Mouse (Mus musculus) ovary, postnatal 36 days (tissue): ENCODE measurements around the gene Gm5773.
"Not testable (repeated sequence)": the region's sequence is repeated elsewhere in the genome, so short reads cannot be mapped to it uniquely, and the experiment has no call there.

Experiments
- DNase-seq: peaks from one replicate; pipeline ENCODE4 v3.0.0; 2022; ENCODE audit warnings: low spot score, mixed read lengths

Gm5773 gene

DNA sequence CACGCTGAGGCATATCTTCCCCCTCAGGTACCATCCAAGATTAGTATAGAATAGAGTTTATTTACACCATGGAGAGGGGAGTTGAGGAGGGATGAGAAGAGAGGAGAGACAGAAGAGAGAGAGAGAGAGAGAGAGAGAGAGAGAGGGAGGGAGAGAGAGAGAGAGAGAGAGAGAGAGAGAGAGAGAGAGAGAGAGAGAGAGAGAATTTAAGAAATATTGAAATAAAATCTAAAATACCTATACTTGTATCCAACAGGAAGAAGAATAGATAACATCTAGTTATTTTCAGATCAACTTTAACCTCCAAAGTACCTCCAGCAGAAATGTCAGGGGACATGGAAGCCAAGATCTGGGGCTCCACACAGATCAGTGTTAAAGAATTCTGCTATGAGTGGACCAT lies at the start of gene Gm5773:
Gm5773 (plus strand) TSS at position 301 of the 400 bp plus-strand sequence.
- not testable (repeated sequence) for DNase-seq

DNA sequence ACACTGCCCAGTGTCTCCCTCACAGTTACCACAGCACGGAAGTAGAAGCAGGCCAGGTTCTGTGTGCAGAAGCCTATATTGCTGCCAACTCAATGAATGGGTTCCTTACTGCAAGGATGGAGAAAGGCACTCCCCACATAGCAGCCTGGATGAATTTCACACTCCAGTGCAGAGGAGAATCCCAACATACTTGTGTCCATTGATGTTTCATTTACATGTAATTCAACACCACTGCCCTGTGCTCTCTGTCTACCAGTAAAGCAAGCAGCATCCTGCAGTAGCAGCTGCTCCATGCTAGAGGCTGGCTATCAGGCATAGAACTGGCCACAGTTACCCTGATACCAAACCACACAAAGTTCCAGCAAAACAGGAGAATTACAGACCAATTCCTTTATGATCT lies 27.3 kb upstream of the Gm5773 start:
- DNase-seq, result not testable (repeated sequence)

DNA sequence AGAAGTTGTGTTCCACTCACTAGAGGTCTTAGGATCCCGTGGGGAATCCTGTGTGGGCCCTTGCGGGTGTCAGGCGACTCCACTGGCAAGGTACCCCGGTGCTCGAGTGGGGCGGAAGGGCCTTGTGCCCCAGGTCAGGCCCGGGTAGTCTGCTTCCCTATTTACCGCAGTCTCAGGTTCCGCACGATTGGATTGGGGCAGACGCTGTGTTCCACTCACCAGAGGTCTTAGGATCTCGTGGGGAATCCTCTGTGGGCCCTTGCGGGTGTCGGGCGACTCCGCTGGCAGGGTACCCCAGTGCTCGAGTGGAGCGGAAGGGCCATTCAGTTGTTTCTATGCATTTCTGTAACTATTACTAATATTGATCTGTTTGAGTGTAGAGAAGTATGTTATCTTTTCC lies 18.8 kb upstream of the Gm5773 start:
- DNase-seq, result not testable (repeated sequence)

DNA sequence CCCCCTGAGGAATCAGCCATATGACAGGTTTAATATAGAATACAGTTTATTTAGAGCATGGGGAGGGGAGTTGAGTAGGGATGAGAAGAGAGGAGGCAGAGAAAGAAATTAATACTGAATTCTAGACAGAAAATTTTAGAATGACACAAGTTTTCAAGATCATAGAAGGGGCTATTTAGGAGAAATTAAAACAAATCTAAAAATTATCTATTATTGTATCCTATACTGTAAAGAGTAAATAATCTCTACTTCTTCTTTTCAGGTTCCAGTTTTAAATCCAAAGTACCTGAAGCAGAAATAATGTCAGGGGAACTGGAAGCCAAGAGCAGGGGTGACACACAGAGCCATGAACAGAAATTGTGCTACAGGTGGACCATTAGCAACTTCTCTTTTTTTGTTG lies 23.3 kb downstream of the Gm5773 start, which contains the start of gene Tdpoz4:
Tdpoz4 (plus strand) TSS at position 301 of the 400 bp plus-strand sequence.
- DNase-seq, result not testable (repeated sequence)

DNA sequence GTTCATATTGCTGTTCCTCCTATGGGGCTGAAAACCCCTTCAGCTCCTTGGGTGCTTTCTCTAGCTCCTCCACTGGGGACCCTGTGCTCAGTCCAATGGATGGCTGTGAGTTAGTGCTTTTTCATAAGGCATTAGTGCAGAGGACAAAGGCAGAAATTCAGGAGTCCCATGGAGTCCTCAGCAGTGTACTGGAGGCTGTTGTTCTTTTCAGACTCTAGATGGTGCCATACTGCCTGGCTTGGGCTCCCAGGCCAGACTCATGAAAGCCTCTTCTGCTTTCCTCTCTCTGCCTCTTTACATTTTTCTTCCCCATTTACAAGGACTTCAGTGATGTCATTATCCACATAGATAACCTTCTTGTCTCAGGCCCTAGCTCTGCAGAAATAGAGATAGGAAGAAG lies 40.5 kb downstream of the Gm5773 start:
- DNase-seq, result not testable (repeated sequence)
